Mouse (Mus musculus) cerebellum, adult 2 months (tissue): Measurements from ENCODE around the gene Cdk17.

Experiments
- CTCF ChIP-seq: fragments of 200-500 bp; IDR thresholded peaks from 2 replicates; pipeline ENCODE4 v1.5.1; 2011; ENCODE audit warnings: low read depth, mild to moderate bottlenecking, control low read depth, low read length, moderate library complexity, borderline replicate concordance; ENCODE audit not compliant: insufficient read depth
- POLR2A ChIP-seq: fragments of 200-500 bp; IDR thresholded peaks from 2 replicates; pipeline ENCODE4 v1.6.1; 2011; ENCODE audit warnings: low read length, control low read depth, borderline replicate concordance; ENCODE audit not compliant: insufficient read depth

GRCm38 (mm10) chr10:93266521-93266920 is 105.8 kb downstream of the Cdk17 start:
- no peak for TF ChIP-seq POLR2A
- TF ChIP-seq CTCF: no peak
